Mouse (Mus musculus): ENCODE measurements around the gene Exosc2. TPM values are rescaled to one million over a fixed set of nuclear protein-coding genes. Genes with fewer than 3 reads are reported as not detected.
A peak's percentile ranks its signal among the peaks of the same experiment; 100 is the strongest.

Exosc2 gene
- polyA plus RNA-seq, 1 experiment from 2014 or later: 18.2 TPM

- Histone ChIP-seq H3K27me3 (replicated peaks; ENCODE audit: control insufficient read depth, insufficient read depth, low read length) (no peaks in the 10 kb centered on the region), H3K27ac (ENCODE audit: low read depth, low read length) (peak within 1 kb of the TSS; percentile 98), H3K9me3 (ENCODE audit: control insufficient read depth) (no peaks in the 10 kb centered on the region), H3K36me3 (ENCODE audit: control insufficient read depth, insufficient read depth) (no peaks in the 10 kb centered on the region), H3K4me1 (replicated peaks; ENCODE audit: control insufficient read depth, insufficient read depth, low read length) (no peaks in the 10 kb centered on the region), H3K9ac (ENCODE audit: low read depth, low read length) (peak within 1 kb of the TSS; percentile 93), H3K4me3 (ENCODE audit: low read depth, low read length) (peak within 1 kb of the TSS; percentile 96), H3K4me2 (replicated peaks; ENCODE audit: low read depth) (peak within 1 kb of the TSS; percentile 82)
- under 1% methylated on average over 64 of the region's 64 CpGs for WGBS
- peak; percentile 99 for ATAC-seq
- peak; percentile 69 for TF ChIP-seq CTCF (IDR thresholded peaks at IDR 0.05; ENCODE audit: low read depth)
Observed at GRCm38 (mm10) chr2:31688074-31688925, 17.8 kb downstream of the Exosc2 start, which contains the start of gene Abl1. Gene Abl1 (plus strand): TSS chr2:31688376.

GRCm38 (mm10) chr2:31689045-31689444, 18.5 kb downstream of the Exosc2 start:
- no peaks in the 10 kb centered on the region for H3K4me1 ChIP-seq (replicated peaks; ENCODE audit: control insufficient read depth, insufficient read depth, low read length)
- ATAC-seq: no peak
- under 1% methylated on average over 12 of the region's 12 CpGs for WGBS
- no peaks in the 10 kb centered on the region for H3K36me3 ChIP-seq (ENCODE audit: control insufficient read depth, insufficient read depth)
- H3K9ac ChIP-seq (ENCODE audit: low read depth, low read length): peak overlapping the region; percentile 93
- no peaks in the 10 kb centered on the region for H3K9me3 ChIP-seq (ENCODE audit: control insufficient read depth)
- peak overlapping the region; percentile 96 for H3K4me3 ChIP-seq (ENCODE audit: low read depth, low read length)
- H3K4me2 ChIP-seq (replicated peaks; ENCODE audit: low read depth): peak overlapping the region; percentile 82
- peak overlapping the region; percentile 98 for H3K27ac ChIP-seq (ENCODE audit: low read depth, low read length)
- H3K27me3 ChIP-seq (replicated peaks; ENCODE audit: control insufficient read depth, insufficient read depth, low read length): no peaks in the 10 kb centered on the region
- no peak for TF ChIP-seq CTCF (IDR thresholded peaks at IDR 0.05; ENCODE audit: low read depth)

- 17% methylated on average over 3 of the region's 3 CpGs for WGBS
- Histone ChIP-seq H3K27me3 (replicated peaks; ENCODE audit: control insufficient read depth, insufficient read depth, low read length) (no peaks in the 10 kb centered on the region), H3K4me3 (ENCODE audit: low read depth, low read length) (peak overlapping the region; percentile 96), H3K4me2 (replicated peaks; ENCODE audit: low read depth) (peak overlapping the region; percentile 82), H3K9ac (ENCODE audit: low read depth, low read length) (peak overlapping the region; percentile 93; the same call in 1 of the 2 replicates), H3K9me3 (ENCODE audit: control insufficient read depth) (no peaks in the 10 kb centered on the region), H3K36me3 (ENCODE audit: control insufficient read depth, insufficient read depth) (no peaks in the 10 kb centered on the region), H3K4me1 (replicated peaks; ENCODE audit: control insufficient read depth, insufficient read depth, low read length) (no peaks in the 10 kb centered on the region), H3K27ac (ENCODE audit: low read depth, low read length) (no peak overlapping the region)
- no peak for ATAC-seq
- TF ChIP-seq CTCF (IDR thresholded peaks at IDR 0.05; ENCODE audit: low read depth): no peak
Observed at GRCm38 (mm10) chr2:31690063-31690462, 19.5 kb downstream of the Exosc2 start.

GRCm38 (mm10) chr2:31698209-31698608, 27.7 kb downstream of the Exosc2 start:
- peak; percentile 70 for TF ChIP-seq CTCF (IDR thresholded peaks at IDR 0.05; ENCODE audit: low read depth)
- peaks cover 6% of the 10 kb centered on the region; the same call in 1 of the 2 replicates for H3K36me3 ChIP-seq (ENCODE audit: control insufficient read depth, insufficient read depth)
- no peak overlapping the region for H3K27ac ChIP-seq (ENCODE audit: low read depth, low read length)
- H3K27me3 ChIP-seq (replicated peaks; ENCODE audit: control insufficient read depth, insufficient read depth, low read length): no peaks in the 10 kb centered on the region
- no peak overlapping the region for H3K4me2 ChIP-seq (replicated peaks; ENCODE audit: low read depth)
- H3K4me3 ChIP-seq (ENCODE audit: low read depth, low read length): no peak overlapping the region
- no peaks in the 10 kb centered on the region for H3K4me1 ChIP-seq (replicated peaks; ENCODE audit: control insufficient read depth, insufficient read depth, low read length)
- H3K9me3 ChIP-seq (ENCODE audit: control insufficient read depth): no peaks in the 10 kb centered on the region
- no peak overlapping the region for H3K9ac ChIP-seq (ENCODE audit: low read depth, low read length)
- no peak for ATAC-seq

- Histone ChIP-seq H3K4me2 (replicated peaks; ENCODE audit: low read depth) (peak overlapping the region; percentile 18; the same call in 1 of the 2 replicates), H3K4me1 (replicated peaks; ENCODE audit: control insufficient read depth, insufficient read depth, low read length) (0 out of 2 replicates have a peak, but pooled peaks cover 7% of the 10 kb centered on the region), H3K27me3 (replicated peaks; ENCODE audit: control insufficient read depth, insufficient read depth, low read length) (no peaks in the 10 kb centered on the region), H3K9ac (ENCODE audit: low read depth, low read length) (no peak overlapping the region), H3K9me3 (ENCODE audit: control insufficient read depth) (no peaks in the 10 kb centered on the region), H3K4me3 (ENCODE audit: low read depth, low read length) (no peak overlapping the region), H3K27ac (ENCODE audit: low read depth, low read length) (peak overlapping the region; percentile 82), H3K36me3 (ENCODE audit: control insufficient read depth, insufficient read depth) (peaks cover 4% of the 10 kb centered on the region; the same call in 1 of the 2 replicates)
- peak; percentile 59 for TF ChIP-seq CTCF (IDR thresholded peaks at IDR 0.05; ENCODE audit: low read depth)
- ATAC-seq: peak; percentile 81
- whole genome bisulfite sequencing: 25% methylated on average over 7 of the region's 7 CpGs
Observed at GRCm38 (mm10) chr2:31700545-31701446, 30.3 kb downstream of the Exosc2 start.

- Histone ChIP-seq H3K9ac (ENCODE audit: low read depth, low read length) (no peak overlapping the region), H3K4me1 (replicated peaks; ENCODE audit: control insufficient read depth, insufficient read depth, low read length) (0 out of 2 replicates have a peak, but pooled peaks cover 7% of the 10 kb centered on the region), H3K27me3 (replicated peaks; ENCODE audit: control insufficient read depth, insufficient read depth, low read length) (no peaks in the 10 kb centered on the region), H3K4me3 (ENCODE audit: low read depth, low read length) (no peak overlapping the region), H3K9me3 (ENCODE audit: control insufficient read depth) (no peaks in the 10 kb centered on the region), H3K4me2 (replicated peaks; ENCODE audit: low read depth) (no peak overlapping the region), H3K36me3 (ENCODE audit: control insufficient read depth, insufficient read depth) (peaks cover 3% of the 10 kb centered on the region; the same call in 1 of the 2 replicates), H3K27ac (ENCODE audit: low read depth, low read length) (peak overlapping the region; percentile 84)
- no peak for TF ChIP-seq CTCF (IDR thresholded peaks at IDR 0.05; ENCODE audit: low read depth)
- ATAC-seq: no peak
Observed at GRCm38 (mm10) chr2:31703226-31703625, 32.7 kb downstream of the Exosc2 start.

Data from intestine, postnatal 0 days (tissue).